Mouse (Mus musculus): ENCODE data around the gene Angptl8.

GRCm38 (mm10) chr9:21792644-21793043, 42.7 kb upstream of the Angptl8 start:
- TF ChIP-seq MAFK (IDR thresholded peaks at IDR 0.05; ENCODE audit: insufficient read depth, low read depth, low read length) (no peak), HCFC1 (IDR thresholded peaks at IDR 0.05; ENCODE audit: borderline replicate concordance, insufficient read depth, low read length) (no peak), ZNF384 (IDR thresholded peaks at IDR 0.05; ENCODE audit: low read depth, low read length) (no peak), CHD2 (IDR thresholded peaks at IDR 0.05; ENCODE audit: low read depth, low read length) (no peak), ZC3H11A (IDR thresholded peaks at IDR 0.05; ENCODE audit: borderline replicate concordance, low read depth, low read length) (no peak)

Measured in ES-E14 (cell line).